Mouse (Mus musculus) heart, embryonic 14.5 days (tissue): Measurements from ENCODE around the gene Ube2a. TPM values are rescaled to one million over a fixed set of nuclear protein-coding genes. Genes with fewer than 3 reads are reported as not detected.
A peak's percentile ranks its signal among the peaks of the same experiment; 100 is the strongest.

Experiments
- ATAC-seq: fragments of 200-750 bp; cut with Nextera tagmentation; 2 replicates; pipeline ENCODE4 v1.8.0; 2017; ENCODE audit warnings: low read depth, moderate TSS enrichment; ENCODE audit not compliant: insufficient number of reproducible peaks, insufficient read depth, low FRiP score
- H3K27ac ChIP-seq, 2 experiments: fragments of 200-500 bp in 1 of 2; fragments of 300-500 bp in 1 of 2; sonication (generic) in 1 of 2; replicated peaks in 1 of 2; 2 replicates each; pipeline ENCODE4 v1.5.1; 2012 to 2014; ENCODE audit warnings: low read depth in 2 of 2, low read length in 2 of 2, control low read depth in 1 of 2, mild to moderate bottlenecking in 1 of 2, mixed read lengths in 1 of 2; ENCODE audit not compliant: control insufficient read depth in 1 of 2, insufficient read depth in 1 of 2
- H3K27me3 ChIP-seq: fragments of 300-500 bp; sonication (generic); 2 replicates; pipeline ENCODE4 v1.6.1; 2014; ENCODE audit warnings: mild to moderate bottlenecking, low read length, control low read depth; ENCODE audit not compliant: control insufficient read depth, insufficient read depth
- H3K36me3 ChIP-seq: fragments of 300-500 bp; sonication (generic); 2 replicates; pipeline ENCODE4 v1.6.1; 2014; ENCODE audit warnings: mild to moderate bottlenecking, control low read depth, low read length, mixed read lengths; ENCODE audit not compliant: control insufficient read depth, insufficient read depth
- H3K4me1 ChIP-seq, 2 experiments: fragments of 200-500 bp in 1 of 2; fragments of 300-500 bp in 1 of 2; sonication (generic) in 1 of 2; 2 replicates each; pipeline ENCODE4 v1.6.1; 2012 to 2014; ENCODE audit warnings: low read length in 2 of 2, control low read depth in 1 of 2, mixed read lengths in 1 of 2; ENCODE audit not compliant: control insufficient read depth in 2 of 2, insufficient read depth in 2 of 2
- H3K4me2 ChIP-seq: fragments of 300-500 bp; sonication (generic); 2 replicates; pipeline ENCODE4 v1.6.1; 2014; ENCODE audit warnings: mild to moderate bottlenecking, low read length
- H3K4me3 ChIP-seq, 2 experiments: fragments of 200-500 bp in 1 of 2; fragments of 300-500 bp in 1 of 2; sonication (generic) in 1 of 2; 2 replicates each; pipeline ENCODE4 v1.5.1; 2012 to 2014; ENCODE audit warnings: low read length in 2 of 2, mild to moderate bottlenecking in 2 of 2, control low read depth in 1 of 2, low read depth in 1 of 2, moderate library complexity in 1 of 2; ENCODE audit not compliant: control insufficient read depth in 1 of 2, insufficient read depth in 1 of 2
- H3K9ac ChIP-seq: fragments of 300-500 bp; sonication (generic); 2 replicates; pipeline ENCODE4 v1.6.1; 2014; ENCODE audit warnings: mild to moderate bottlenecking, low read length
- H3K9me3 ChIP-seq: fragments of 300-500 bp; sonication (generic); 2 replicates; pipeline ENCODE4 v1.6.1; 2016; ENCODE audit warnings: low read length, control low read depth; ENCODE audit not compliant: control insufficient read depth
- WGBS: fragments of 180-500 bp; shearing (Covaris S2); extraction: QIAGEN DNeasy Blood & Tissue Kit; methylation state at CpG from one replicate; pipeline ENCODE4 v1.1.7; 2014; 5-methylcytosine and 5-hydroxymethylcytosine counted together
- polyA plus RNA-seq: library from polyadenylated mRNA; unstranded; fragments of >200 nt; fragmentation: Nextera tagmentation; extraction: Ambion mirVana; gene quantifications from 2 replicates; pipeline ENCODE4 v1.2.1, GENCODE M21; 2014

Gene Ube2a
- polyA plus RNA-seq, 1 experiment from 2014 or later, result 162 TPM

DNA sequence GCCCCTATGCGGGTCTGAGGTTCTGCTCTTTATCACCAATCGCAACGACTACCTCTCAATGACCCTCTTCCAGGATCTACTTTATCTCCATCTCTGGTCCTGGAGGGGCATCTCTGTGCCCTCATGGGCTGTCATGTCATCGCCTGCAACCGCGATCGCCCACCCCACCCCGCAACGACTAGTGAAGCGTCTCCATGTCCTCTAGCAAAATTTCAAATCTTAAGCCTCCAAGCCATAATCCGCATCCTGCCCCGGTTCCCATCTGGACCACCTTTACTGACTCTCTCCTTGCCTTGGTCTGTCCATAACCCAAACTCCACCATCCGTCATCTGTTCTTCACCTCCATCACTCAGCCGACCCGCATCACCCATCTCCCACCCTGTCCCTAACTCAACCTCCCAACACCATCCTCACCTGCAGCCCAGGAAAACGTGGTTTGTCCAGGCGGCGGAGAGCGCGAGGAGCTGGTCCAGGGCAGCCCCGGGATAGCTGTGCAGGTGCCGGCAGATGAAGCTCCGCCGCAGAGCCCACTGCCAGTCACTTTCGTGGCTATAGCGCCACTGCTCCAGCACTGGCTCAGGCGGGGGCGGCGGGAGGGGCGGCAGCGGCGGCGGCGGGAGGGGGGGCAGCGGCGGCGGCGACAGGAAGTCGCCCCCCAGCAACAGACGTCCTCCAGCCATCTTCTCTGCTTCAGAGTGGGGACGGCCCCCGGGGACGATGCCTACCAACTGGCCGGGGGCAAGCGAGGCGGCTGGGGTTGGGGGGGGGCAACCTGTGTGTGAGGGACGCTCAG, 28.8 kb downstream of the Ube2a start, which contains the start of gene Nkrf:
Nkrf (minus strand) TSS at position 579 of the 794 bp plus-strand sequence.
- Histone ChIP-seq H3K4me3 (peak within 1 kb of the TSS; percentile 42 to 64), H3K9ac (peak within 1 kb of the TSS; percentile 71), H3K27me3 (no peaks in the 10 kb centered on the region), H3K36me3 (no peaks in the 10 kb centered on the region), H3K4me2 (peak within 1 kb of the TSS; percentile 64), H3K4me1 (peaks cover 0 to 3% of the 10 kb centered on the region in 2 experiments; a peak in 1 of 4 replicates), H3K27ac (peak within 1 kb of the TSS; percentile 67 to 72; a peak in 3 of 4 replicates), H3K9me3 (no peaks in the 10 kb centered on the region)
- ATAC-seq, result peak; percentile 46; the same call in 1 of the 2 replicates
- WGBS, result 17% methylated on average over 35 of the region's 47 CpGs

GRCm38 (mm10) chrX:36903115-36903768, 29.5 kb downstream of the Ube2a start:
- no peaks in the 10 kb centered on the region for H3K27me3 ChIP-seq
- H3K27ac ChIP-seq, result peak overlapping the region; percentile 67 to 72; a peak in 3 of 4 replicates
- 15% methylated on average over 27 of the region's 32 CpGs for WGBS
- peak overlapping the region; percentile 42 to 64 for H3K4me3 ChIP-seq
- ATAC-seq, result peak; percentile 80
- peaks cover 0 to 3% of the 10 kb centered on the region in 2 experiments; a peak in 1 of 4 replicates for H3K4me1 ChIP-seq
- H3K9me3 ChIP-seq, result no peaks in the 10 kb centered on the region
- H3K36me3 ChIP-seq, result no peaks in the 10 kb centered on the region
- H3K9ac ChIP-seq, result peak overlapping the region; percentile 71
- peak overlapping the region; percentile 64 for H3K4me2 ChIP-seq

GRCm38 (mm10) chrX:36906539-36906938, 32.8 kb downstream of the Ube2a start:
- WGBS, result 28% methylated on average over 5 of the region's 5 CpGs
- peaks cover 0 to 3% of the 10 kb centered on the region in 2 experiments; a peak in 1 of 4 replicates for H3K4me1 ChIP-seq
- ATAC-seq, result no peak

GRCm38 (mm10) chrX:36911343-36911742, 37.6 kb downstream of the Ube2a start:
- Histone ChIP-seq H3K4me2 (no peak overlapping the region), H3K36me3 (peaks cover 6% of the 10 kb centered on the region; the same call in 1 of the 2 replicates), H3K27ac (no peak overlapping the region), H3K4me1 (no peaks in the 10 kb centered on the region), H3K9ac (no peak overlapping the region), H3K27me3 (no peaks in the 10 kb centered on the region), H3K4me3 (no peak overlapping the region), H3K9me3 (no peaks in the 10 kb centered on the region)
- 36% methylated on average over 12 of the region's 12 CpGs for WGBS
- ATAC-seq, result no peak

More at GRCm38 (mm10) chrX:36906539-36906938, 32.8 kb downstream of the Ube2a start:
- H3K27ac ChIP-seq, result no peak overlapping the region
- H3K36me3 ChIP-seq, result no peaks in the 10 kb centered on the region
- H3K4me3 ChIP-seq, result no peak overlapping the region
- no peaks in the 10 kb centered on the region for H3K9me3 ChIP-seq
- H3K9ac ChIP-seq, result no peak overlapping the region
- H3K4me2 ChIP-seq, result no peak overlapping the region
- no peaks in the 10 kb centered on the region for H3K27me3 ChIP-seq

GRCm38 (mm10) chrX:36917749-36918148, 44.0 kb downstream of the Ube2a start:
- Histone ChIP-seq H3K4me2 (no peak overlapping the region), H3K9me3 (no peaks in the 10 kb centered on the region), H3K9ac (no peak overlapping the region), H3K4me1 (no peaks in the 10 kb centered on the region), H3K36me3 (peaks cover 29% of the 10 kb centered on the region), H3K27ac (no peak overlapping the region), H3K4me3 (no peak overlapping the region), H3K27me3 (no peaks in the 10 kb centered on the region)
- no peak for ATAC-seq
- 60% methylated on average over 1 of the region's 1 CpGs for WGBS

DNA sequence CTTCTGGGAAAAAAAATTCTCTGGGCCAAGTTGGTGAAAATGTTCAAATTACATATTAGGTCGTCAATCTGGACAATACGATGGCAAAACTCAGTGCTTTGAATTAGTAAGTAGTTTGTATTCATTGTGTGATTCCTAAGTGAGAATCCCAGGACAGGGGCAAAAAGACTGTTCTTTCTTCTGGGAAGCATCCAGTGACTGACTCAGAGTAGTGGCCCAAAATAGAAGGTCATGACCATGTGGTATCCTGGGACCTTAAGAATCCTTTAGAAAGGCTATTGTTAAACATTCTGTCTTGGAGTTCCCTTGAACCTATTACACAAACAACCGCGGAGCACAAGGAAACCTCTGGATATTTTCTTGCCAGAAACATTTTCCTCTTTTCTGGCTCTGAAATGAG, 47.6 kb downstream of the Ube2a start:
- no peak overlapping the region for H3K9ac ChIP-seq
- WGBS, result 83% methylated on average over 4 of the region's 4 CpGs

GRCm38 (mm10) chrX:36928791-36929190, 55.1 kb downstream of the Ube2a start:
- Histone ChIP-seq H3K4me2 (no peak overlapping the region), H3K27ac (no peak overlapping the region), H3K9ac (no peak overlapping the region), H3K4me3 (no peak overlapping the region), H3K9me3 (no peaks in the 10 kb centered on the region), H3K4me1 (peaks cover 3 to 8% of the 10 kb centered on the region in 2 experiments; a peak in 3 of 4 replicates), H3K36me3 (peaks cover 35% of the 10 kb centered on the region), H3K27me3 (no peaks in the 10 kb centered on the region)
- ATAC-seq, result no peak
- 55% methylated on average over 4 of the region's 4 CpGs for WGBS

More for the DNA sequence above, 47.6 kb downstream of the Ube2a start:
- H3K4me3 ChIP-seq, result no peak overlapping the region
- no peak overlapping the region for H3K4me2 ChIP-seq
- no peaks in the 10 kb centered on the region for H3K27me3 ChIP-seq
- ATAC-seq, result no peak
- H3K4me1 ChIP-seq, result no peaks in the 10 kb centered on the region
- peaks cover 35% of the 10 kb centered on the region for H3K36me3 ChIP-seq
- H3K27ac ChIP-seq, result no peak overlapping the region
- no peaks in the 10 kb centered on the region for H3K9me3 ChIP-seq
